Mouse (Mus musculus): ENCODE measurements around the gene Zbtb4.

- TF ChIP-seq POLR2A (IDR thresholded peaks at IDR 0.05; ENCODE audit: insufficient read depth, low read length) (no peak), CTCF (IDR thresholded peaks at IDR 0.05; ENCODE audit: low read depth, low read length) (no peak)
Measured at GRCm38 (mm10) chr11:69800138-69800391, 34.4 kb downstream of the Zbtb4 start.

All from ES-Bruce4 (cell line).